Mouse (Mus musculus): ENCODE results near the gene Rnf141. TPM values are rescaled to one million over a fixed set of nuclear protein-coding genes. Genes with fewer than 3 reads are reported as not detected.

Gene Rnf141
- polyA plus RNA-seq, 1 experiment: 29.9 TPM

- no peak for TF ChIP-seq POLR2A (IDR thresholded peaks at IDR 0.05; ENCODE audit: borderline replicate concordance, control insufficient read depth, low read depth, low read length)
- TF ChIP-seq CTCF (IDR thresholded peaks at IDR 0.05; ENCODE audit: control insufficient read depth, insufficient read depth, low read length): no peak
- 87% methylated on average over 6 of the region's 6 CpGs for WGBS
- Histone ChIP-seq H3K4me1 (ENCODE audit: control insufficient read depth, insufficient read depth, low read length) (peaks cover 2% of the 10 kb centered on the region), H3K27ac (ENCODE audit: control insufficient read depth, insufficient read depth, low read depth, low read length, poor library complexity) (no peak overlapping the region), H3K4me3 (replicated peaks; ENCODE audit: control insufficient read depth, low read depth, low read length) (no peak overlapping the region)
Measured at GRCm38 (mm10) chr7:110865570-110865969, 21.3 kb upstream of the Rnf141 start.

- WGBS: 82% methylated on average over 10 of the region's 10 CpGs
- Histone ChIP-seq H3K4me1 (ENCODE audit: control insufficient read depth, insufficient read depth, low read length) (peaks cover 2% of the 10 kb centered on the region), H3K4me3 (replicated peaks; ENCODE audit: control insufficient read depth, low read depth, low read length) (no peak overlapping the region), H3K27ac (ENCODE audit: control insufficient read depth, insufficient read depth, low read depth, low read length, poor library complexity) (no peak overlapping the region)
- TF ChIP-seq CTCF (IDR thresholded peaks at IDR 0.05; ENCODE audit: control insufficient read depth, insufficient read depth, low read length) (no peak), POLR2A (IDR thresholded peaks at IDR 0.05; ENCODE audit: borderline replicate concordance, control insufficient read depth, low read depth, low read length) (no peak)
Measured at GRCm38 (mm10) chr7:110865038-110865437, 20.8 kb upstream of the Rnf141 start.

DNA sequence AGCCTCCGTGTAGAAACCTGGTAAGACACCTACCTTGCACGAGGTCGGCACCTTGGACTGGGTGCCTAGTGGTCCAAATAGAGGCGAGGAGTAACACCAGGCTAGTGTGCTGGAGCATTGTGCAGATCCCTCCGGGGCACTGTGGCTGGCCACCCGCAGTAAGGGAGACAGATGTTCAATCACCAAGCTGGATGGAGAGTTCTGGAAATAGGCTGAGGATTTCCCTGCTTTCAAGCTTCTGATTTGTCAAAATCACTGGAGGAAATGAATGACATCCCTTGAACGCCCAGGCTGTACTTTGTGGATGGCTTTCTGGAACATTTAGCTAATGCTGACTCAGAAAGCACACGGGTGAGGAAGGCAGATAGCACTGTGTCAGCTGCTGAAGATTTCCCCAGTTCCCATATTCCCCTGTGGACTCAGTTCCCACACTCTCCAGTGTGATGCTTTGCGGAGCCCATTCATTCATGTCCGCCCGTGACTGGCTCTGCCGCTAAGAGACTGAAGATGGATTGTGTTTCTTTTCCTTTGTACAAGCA, 18.6 kb upstream of the Rnf141 start, which contains the start of gene Lyve1:
TSS of gene Lyve1 (minus strand) at position 489 of the 539 bp plus-strand sequence.
- Histone ChIP-seq H3K4me3 (replicated peaks; ENCODE audit: control insufficient read depth, low read depth, low read length) (no peak within 1 kb of the TSS), H3K4me1 (ENCODE audit: control insufficient read depth, insufficient read depth, low read length) (peaks cover 7% of the 10 kb centered on the region), H3K27ac (ENCODE audit: control insufficient read depth, insufficient read depth, low read depth, low read length, poor library complexity) (no peak within 1 kb of the TSS)
- WGBS: 71% methylated on average over 12 of the region's 12 CpGs
- no peak for TF ChIP-seq POLR2A (IDR thresholded peaks at IDR 0.05; ENCODE audit: borderline replicate concordance, control insufficient read depth, low read depth, low read length)

- 18% methylated on average over 5 of the region's 5 CpGs for WGBS
- peaks cover 7% of the 10 kb centered on the region for H3K4me1 ChIP-seq (ENCODE audit: control insufficient read depth, insufficient read depth, low read length)
- no peak overlapping the region for H3K27ac ChIP-seq (ENCODE audit: control insufficient read depth, insufficient read depth, low read depth, low read length, poor library complexity)
- TF ChIP-seq CTCF (IDR thresholded peaks at IDR 0.05; ENCODE audit: control insufficient read depth, insufficient read depth, low read length): no peak
- no peak for TF ChIP-seq POLR2A (IDR thresholded peaks at IDR 0.05; ENCODE audit: borderline replicate concordance, control insufficient read depth, low read depth, low read length)
- H3K4me3 ChIP-seq (replicated peaks; ENCODE audit: control insufficient read depth, low read depth, low read length): no peak overlapping the region
Measured at GRCm38 (mm10) chr7:110860129-110860528, 15.9 kb upstream of the Rnf141 start.

- peaks cover 6% of the 10 kb centered on the region for H3K4me1 ChIP-seq (ENCODE audit: control insufficient read depth, insufficient read depth, low read length)
- no peak overlapping the region for H3K27ac ChIP-seq (ENCODE audit: control insufficient read depth, insufficient read depth, low read depth, low read length, poor library complexity)
- no peak overlapping the region for H3K4me3 ChIP-seq (replicated peaks; ENCODE audit: control insufficient read depth, low read depth, low read length)
- TF ChIP-seq CTCF (IDR thresholded peaks at IDR 0.05; ENCODE audit: control insufficient read depth, insufficient read depth, low read length) (no peak), POLR2A (IDR thresholded peaks at IDR 0.05; ENCODE audit: borderline replicate concordance, control insufficient read depth, low read depth, low read length) (no peak)
- WGBS: 47% methylated on average over 1 of the region's 1 CpGs
Measured at GRCm38 (mm10) chr7:110855604-110856003, 11.3 kb upstream of the Rnf141 start.

- no peak for TF ChIP-seq CTCF (IDR thresholded peaks at IDR 0.05; ENCODE audit: control insufficient read depth, insufficient read depth, low read length)
- TF ChIP-seq POLR2A (IDR thresholded peaks at IDR 0.05; ENCODE audit: borderline replicate concordance, control insufficient read depth, low read depth, low read length): no peak
- Histone ChIP-seq H3K4me1 (ENCODE audit: control insufficient read depth, insufficient read depth, low read length) (peaks cover 6% of the 10 kb centered on the region), H3K4me3 (replicated peaks; ENCODE audit: control insufficient read depth, low read depth, low read length) (no peak overlapping the region), H3K27ac (ENCODE audit: control insufficient read depth, insufficient read depth, low read depth, low read length, poor library complexity) (no peak overlapping the region)
- WGBS: 71% methylated on average over 8 of the region's 8 CpGs
Measured at GRCm38 (mm10) chr7:110854927-110855546, 10.8 kb upstream of the Rnf141 start.

- no peak overlapping the region for H3K27ac ChIP-seq (ENCODE audit: control insufficient read depth, insufficient read depth, low read depth, low read length, poor library complexity)
- TF ChIP-seq POLR2A (IDR thresholded peaks at IDR 0.05; ENCODE audit: borderline replicate concordance, control insufficient read depth, low read depth, low read length): no peak
- no peak for TF ChIP-seq CTCF (IDR thresholded peaks at IDR 0.05; ENCODE audit: control insufficient read depth, insufficient read depth, low read length)
- peaks cover 4% of the 10 kb centered on the region for H3K4me1 ChIP-seq (ENCODE audit: control insufficient read depth, insufficient read depth, low read length)
- H3K4me3 ChIP-seq (replicated peaks; ENCODE audit: control insufficient read depth, low read depth, low read length): no peak overlapping the region
- 83% methylated on average over 3 of the region's 3 CpGs for WGBS
Measured at GRCm38 (mm10) chr7:110854519-110854918, 10.3 kb upstream of the Rnf141 start.

GRCm38 (mm10) chr7:110853611-110854010, 9.4 kb upstream of the Rnf141 start:
- Histone ChIP-seq H3K4me3 (replicated peaks; ENCODE audit: control insufficient read depth, low read depth, low read length) (no peak overlapping the region), H3K4me1 (ENCODE audit: control insufficient read depth, insufficient read depth, low read length) (peaks cover 3% of the 10 kb centered on the region; the same call in 1 of the 2 replicates), H3K27ac (ENCODE audit: control insufficient read depth, insufficient read depth, low read depth, low read length, poor library complexity) (no peak overlapping the region)
- WGBS: 81% methylated on average over 10 of the region's 10 CpGs
- TF ChIP-seq POLR2A (IDR thresholded peaks at IDR 0.05; ENCODE audit: borderline replicate concordance, control insufficient read depth, low read depth, low read length): no peak
- TF ChIP-seq CTCF (IDR thresholded peaks at IDR 0.05; ENCODE audit: control insufficient read depth, insufficient read depth, low read length): no peak
